In the genomic region with DNA sequence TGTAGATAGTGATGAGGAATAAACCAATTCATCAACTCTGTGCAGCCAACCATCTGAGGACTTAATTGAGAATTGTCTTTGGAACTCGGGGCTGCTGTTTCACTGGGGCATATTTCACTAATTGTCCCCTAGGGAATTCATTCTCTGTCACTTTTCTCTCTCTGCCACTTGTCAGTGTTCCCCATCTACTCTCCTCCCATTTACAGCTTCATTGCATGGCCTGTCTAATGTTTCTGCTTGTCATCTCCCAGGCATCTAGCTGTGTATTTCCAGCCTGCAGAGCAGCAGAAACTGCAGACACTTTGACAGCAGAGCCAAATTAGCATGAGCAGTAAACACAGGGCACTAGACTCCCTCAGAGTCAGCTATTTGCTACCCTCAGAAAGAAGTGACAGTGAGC, we compare ENCODE assay signal across 17 mouse cellular contexts.
DNase-seq lines count a peak whose midpoint lies in the region; ATAC-seq and TF ChIP-seq lines count a peak whose summit lies in the region.
"Had no signal": no experiment of that assay in that cellular context is flagged by ENCODE, and none has a peak within 500 bp of the region (broad histone marks: within the 10 kb centered on the region; RNA-seq: fewer than 3 reads in every experiment).

No protein-coding gene starts in this region.

- no peaks in the 10 kb centered on the region for H3K4me1 ChIP-seq in forebrain, embryonic 12.5 days
- peaks cover 9% of the 10 kb centered on the region; the same call in 1 of the 2 replicates for H3K4me1 ChIP-seq in forebrain, embryonic 10.5 days
- peaks cover 3% of the 10 kb centered on the region; the same call in 1 of the 2 replicates for H3K4me1 ChIP-seq in forebrain, embryonic 15.5 days
- no peaks in the 10 kb centered on the region for H3K4me1 ChIP-seq in hindbrain, postnatal 0 days (ENCODE audit: insufficient read depth, low read length)
- H3K4me1 ChIP-seq: heart, embryonic 10.5 days; limb, embryonic 15.5 days had no signal

- H3K4me2 ChIP-seq in forebrain, embryonic 12.5 days = no peak overlapping the region
- H3K4me2 ChIP-seq in forebrain, embryonic 15.5 days (replicated peaks) = no peak overlapping the region
- no peak overlapping the region for H3K4me2 ChIP-seq in hindbrain, postnatal 0 days (ENCODE audit: low read depth, low read length)
- H3K4me2 ChIP-seq: limb, embryonic 15.5 days had no signal

- no peaks in the 10 kb centered on the region for H3K9me3 ChIP-seq in forebrain, embryonic 12.5 days
- no peaks in the 10 kb centered on the region for H3K9me3 ChIP-seq in forebrain, embryonic 10.5 days
- H3K9me3 ChIP-seq in forebrain, embryonic 15.5 days = no peaks in the 10 kb centered on the region
- H3K9me3 ChIP-seq in hindbrain, postnatal 0 days (ENCODE audit: low read length) = no peaks in the 10 kb centered on the region
- H3K9me3 ChIP-seq: heart, embryonic 10.5 days; limb, embryonic 15.5 days had no signal

- TF ChIP-seq CTCF in hindbrain, postnatal 0 days (IDR thresholded peaks at IDR 0.05; ENCODE audit: low read depth) = no peak

- ATAC-seq in forebrain, embryonic 12.5 days (ENCODE audit: low FRiP score) = peak; percentile 49; the same call in 1 of the 2 replicates
- ATAC-seq in forebrain, embryonic 15.5 days (replicated peaks) = peak; percentile 51
- peak; percentile 74 for ATAC-seq in hindbrain, postnatal 0 days
- ATAC-seq: activated CD4-positive, CD25-positive, alpha-beta regulatory T cell, adult 4 months; Patski had no signal

- no peak for DNase-seq in forebrain, embryonic 10.5 days (ENCODE audit: extremely low spot score, low spot score)
- DNase-seq in MN1 (ENCODE audit: low spot score) = peak; percentile 86
- peak; percentile 29 for DNase-seq in hindbrain, postnatal 0 days (ENCODE audit: low spot score)
- no peak for DNase-seq in cerebellum, postnatal 36 days
- no peak for DNase-seq in spleen, postnatal 36 days (ENCODE audit: low spot score in 2 of 2)
- DNase-seq: adrenal gland, postnatal 25 days; B cell, adult 2 months; cerebellum, adult 8-10 months; heart, postnatal 10 days; lung, postnatal 10 days; right cerebral cortex, postnatal 4 days had no signal

- no peak overlapping the region for H3K4me3 ChIP-seq in forebrain, embryonic 12.5 days (replicated peaks)
- H3K4me3 ChIP-seq in forebrain, embryonic 10.5 days = no peak overlapping the region
- H3K4me3 ChIP-seq in forebrain, embryonic 15.5 days = no peak overlapping the region
- H3K4me3 ChIP-seq in hindbrain, postnatal 0 days (ENCODE audit: low read length) = no peak overlapping the region
- H3K4me3 ChIP-seq: heart, embryonic 10.5 days; limb, embryonic 15.5 days had no signal

- no peak overlapping the region for H3K9ac ChIP-seq in forebrain, embryonic 12.5 days
- H3K9ac ChIP-seq in forebrain, embryonic 15.5 days (replicated peaks) = no peak overlapping the region
- H3K9ac ChIP-seq in hindbrain, postnatal 0 days (replicated peaks; ENCODE audit: low read length) = no peak overlapping the region
- H3K9ac ChIP-seq: limb, embryonic 15.5 days had no signal

- no peaks in the 10 kb centered on the region for H3K27me3 ChIP-seq in forebrain, embryonic 12.5 days
- H3K27me3 ChIP-seq in forebrain, embryonic 10.5 days (ENCODE audit: poor library complexity, severe bottlenecking) = no peaks in the 10 kb centered on the region
- no peaks in the 10 kb centered on the region for H3K27me3 ChIP-seq in forebrain, embryonic 15.5 days
- no peaks in the 10 kb centered on the region for H3K27me3 ChIP-seq in hindbrain, postnatal 0 days (ENCODE audit: insufficient read depth, low read length)
- H3K27me3 ChIP-seq: limb, embryonic 15.5 days had no signal

- 24% methylated on average over 1 of the region's 1 CpGs for WGBS in forebrain, embryonic 12.5 days
- WGBS in forebrain, embryonic 10.5 days = 47% methylated on average over 1 of the region's 1 CpGs
- 3% methylated on average over 1 of the region's 1 CpGs for WGBS in forebrain, embryonic 15.5 days
- WGBS in hindbrain, postnatal 0 days = 8% methylated on average over 1 of the region's 1 CpGs

- H3K36me3 ChIP-seq in forebrain, embryonic 12.5 days (replicated peaks) = no peaks in the 10 kb centered on the region
- no peaks in the 10 kb centered on the region for H3K36me3 ChIP-seq in forebrain, embryonic 10.5 days (replicated peaks)
- no peaks in the 10 kb centered on the region for H3K36me3 ChIP-seq in forebrain, embryonic 15.5 days
- no peaks in the 10 kb centered on the region for H3K36me3 ChIP-seq in hindbrain, postnatal 0 days (ENCODE audit: insufficient read depth, low read length)
- H3K36me3 ChIP-seq: heart, embryonic 10.5 days; limb, embryonic 15.5 days had no signal

- H3K27ac ChIP-seq in forebrain, embryonic 12.5 days = peak overlapping the region; percentile 31; the same call in 1 of the 2 replicates
- no peak overlapping the region for H3K27ac ChIP-seq in forebrain, embryonic 10.5 days
- no peak overlapping the region for H3K27ac ChIP-seq in forebrain, embryonic 15.5 days (replicated peaks)
- H3K27ac ChIP-seq in hindbrain, postnatal 0 days = no peak overlapping the region
- H3K27ac ChIP-seq: heart, embryonic 10.5 days; limb, embryonic 15.5 days had no signal

Comparison
In these comparisons a context has a peak if more than half of its experiments do, and no peak if none do; other contexts are left out.
1. DNase-seq: peak in MN1 (single experiment) and hindbrain, postnatal 0 days (single experiment); none in forebrain, embryonic 10.5 days (single experiment), cerebellum, postnatal 36 days (0 of 2) and spleen, postnatal 36 days (0 of 2).
2. Peak in every context shown above with its lines, with median percentiles within 50 percentile points of each other: ATAC-seq.